Mouse (Mus musculus) hindbrain, embryonic 11.5 days (tissue): Measurements from ENCODE around the gene B4galt5. TPM values are rescaled to one million over a fixed set of nuclear protein-coding genes. Genes with fewer than 3 reads are reported as not detected.

Experiments used
- ATAC-seq: fragments of 200-750 bp; cut with Nextera tagmentation; 2 replicates; pipeline ENCODE4 v1.8.0; 2017; ENCODE audit warnings: mild to moderate bottlenecking, moderate TSS enrichment, moderate library complexity; ENCODE audit not compliant: low FRiP score
- DNase-seq: peaks from one replicate; pipeline ENCODE4 v3.0.0-alpha.2; 2015; ENCODE audit warnings: low spot score
- H3K27ac ChIP-seq: fragments of 300-500 bp; sonication (generic); 2 replicates; pipeline ENCODE4 v1.5.1; 2014; ENCODE audit warnings: mild to moderate bottlenecking, low read depth, low read length
- H3K27me3 ChIP-seq: fragments of 300-500 bp; sonication (generic); 2 replicates; pipeline ENCODE4 v1.6.1; 2014; ENCODE audit warnings: mild to moderate bottlenecking, low read length, moderate library complexity, mixed read lengths; ENCODE audit not compliant: control insufficient read depth, insufficient read depth
- H3K36me3 ChIP-seq: fragments of 300-500 bp; sonication (generic); 2 replicates; pipeline ENCODE4 v1.6.1; 2014; ENCODE audit warnings: mild to moderate bottlenecking, low read length, moderate library complexity, mixed read lengths; ENCODE audit not compliant: control insufficient read depth, insufficient read depth
- H3K4me1 ChIP-seq: fragments of 300-500 bp; sonication (generic); replicated peaks from 2 replicates; pipeline ENCODE4 v1.6.1; 2014; ENCODE audit warnings: low read length, mixed read lengths; ENCODE audit not compliant: control insufficient read depth, insufficient read depth
- H3K4me2 ChIP-seq: fragments of 300-500 bp; sonication (generic); replicated peaks from 2 replicates; pipeline ENCODE4 v1.6.1; 2014; ENCODE audit warnings: mild to moderate bottlenecking, low read depth, low read length
- H3K4me3 ChIP-seq: fragments of 300-500 bp; sonication (generic); 2 replicates; pipeline ENCODE4 v1.5.1; 2014; ENCODE audit warnings: low read depth, low read length
- H3K9ac ChIP-seq: fragments of 300-500 bp; sonication (generic); 2 replicates; pipeline ENCODE4 v1.6.1; 2014; ENCODE audit warnings: low read depth, low read length
- H3K9me3 ChIP-seq: fragments of 300-500 bp; sonication (generic); 2 replicates; pipeline ENCODE4 v1.6.1; 2016; ENCODE audit warnings: low read length; ENCODE audit not compliant: control insufficient read depth
- WGBS: fragments of 180-500 bp; shearing (Covaris S2); extraction: QIAGEN DNeasy Blood & Tissue Kit; methylation state at CpG from one replicate; pipeline ENCODE4 v1.1.7; 2014; 5-methylcytosine and 5-hydroxymethylcytosine counted together
- polyA plus RNA-seq: library from polyadenylated mRNA; unstranded; fragments of >200 nt; fragmentation: Nextera tagmentation; extraction: Ambion mirVana; gene quantifications from 2 replicates; pipeline ENCODE4 v1.2.1, GENCODE M21; 2014

The B4galt5 gene
- polyA plus RNA-seq, 1 experiment from 2014 or later, result 15.3 TPM

DNA sequence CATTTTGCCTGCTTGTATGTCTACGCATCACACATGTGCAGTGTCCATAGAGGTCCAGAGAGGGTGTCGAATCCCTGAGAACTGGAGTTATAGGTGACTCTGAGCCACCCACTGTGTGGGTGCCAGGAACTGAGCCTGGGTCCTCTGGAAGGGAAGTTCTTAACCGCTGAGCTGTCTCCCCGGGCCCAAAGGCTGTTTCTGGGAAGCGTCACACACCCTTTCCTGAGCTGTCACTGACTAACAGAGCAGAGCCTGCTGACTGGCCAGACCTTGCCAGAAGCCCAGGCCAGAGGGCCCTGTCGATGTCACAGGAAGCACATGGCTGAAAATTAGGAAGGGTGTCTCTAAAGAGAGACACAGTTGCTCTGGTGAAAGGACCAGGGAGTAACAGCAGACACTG is 3.5 kb upstream of the B4galt5 start:
- no peak for ATAC-seq
- Histone ChIP-seq H3K4me1 (no peaks in the 10 kb centered on the region), H3K9me3 (no peaks in the 10 kb centered on the region), H3K27ac (no peak overlapping the region), H3K4me3 (no peak overlapping the region), H3K27me3 (peaks cover 6% of the 10 kb centered on the region; the same call in 1 of the 2 replicates), H3K36me3 (no peaks in the 10 kb centered on the region), H3K4me2 (no peak overlapping the region), H3K9ac (no peak overlapping the region)
- DNase-seq, result no peak
- 77% methylated on average over 6 of the region's 6 CpGs for WGBS

DNA sequence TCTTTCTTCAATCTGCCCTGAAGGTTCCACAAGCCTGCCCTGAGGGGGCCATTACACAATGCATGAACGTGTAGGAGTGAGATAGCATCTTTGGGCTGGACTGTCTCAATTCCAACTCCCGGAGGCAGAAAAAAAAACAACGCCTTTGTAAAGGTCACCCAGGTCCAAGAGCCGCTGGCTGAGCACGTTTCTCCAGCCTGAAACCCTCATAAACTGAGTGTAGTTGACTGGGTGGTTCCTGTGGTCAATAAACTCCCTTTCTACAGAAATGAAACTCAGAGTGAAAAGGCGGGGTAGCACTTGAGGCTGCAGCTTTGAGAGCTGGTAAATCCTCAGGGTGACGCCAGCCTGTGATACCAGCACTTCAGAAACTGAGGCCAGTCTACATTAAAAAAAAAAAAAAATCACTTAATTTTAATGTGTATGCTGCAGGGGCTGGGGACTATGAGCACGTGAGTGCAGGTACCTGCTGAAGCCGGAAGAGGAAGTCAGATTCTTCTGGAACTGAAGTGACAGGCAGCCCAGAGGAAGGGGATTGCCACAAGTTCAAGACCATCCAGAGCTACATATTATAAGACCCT is 2.5 kb upstream of the B4galt5 start:
- no peak overlapping the region for H3K27ac ChIP-seq
- no peak overlapping the region for H3K4me3 ChIP-seq
- H3K4me1 ChIP-seq, result no peaks in the 10 kb centered on the region
- WGBS, result 55% methylated on average over 9 of the region's 9 CpGs
- no peaks in the 10 kb centered on the region for H3K36me3 ChIP-seq
- DNase-seq (no peak), ATAC-seq (no peak)
- H3K27me3 ChIP-seq, result peaks cover 6% of the 10 kb centered on the region; the same call in 1 of the 2 replicates
- H3K9me3 ChIP-seq, result no peaks in the 10 kb centered on the region
- H3K4me2 ChIP-seq, result no peak overlapping the region
- no peak overlapping the region for H3K9ac ChIP-seq

DNA sequence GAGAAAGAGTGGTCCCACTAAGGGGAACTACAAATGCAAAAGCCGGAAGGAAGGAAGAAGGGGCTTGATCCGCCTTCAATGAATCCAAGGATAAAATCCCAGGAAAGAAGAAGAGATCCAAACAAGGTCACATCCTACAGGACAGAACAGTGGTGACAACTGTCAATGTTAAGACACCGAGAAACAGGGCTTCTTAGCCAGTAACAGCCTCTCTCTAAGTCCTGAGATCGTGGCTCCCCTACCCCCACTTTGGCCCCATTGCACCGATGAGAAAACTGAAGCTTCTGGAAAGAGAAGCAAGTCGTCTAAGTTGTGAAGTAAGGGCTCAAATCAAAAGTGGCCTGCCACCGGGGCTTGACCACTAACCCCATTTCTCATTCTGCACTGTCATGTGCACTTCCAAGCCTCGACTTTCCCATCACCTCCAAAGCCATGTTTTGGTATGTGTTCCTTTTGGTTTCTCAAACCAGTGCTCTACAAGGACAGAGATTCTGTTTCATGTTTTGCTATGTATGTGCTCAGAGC is 1.2 kb upstream of the B4galt5 start:
- H3K4me2 ChIP-seq, result peak overlapping the region; percentile 72; the same call in 1 of the 2 replicates
- H3K36me3 ChIP-seq, result no peaks in the 10 kb centered on the region
- no peak for DNase-seq

DNA sequence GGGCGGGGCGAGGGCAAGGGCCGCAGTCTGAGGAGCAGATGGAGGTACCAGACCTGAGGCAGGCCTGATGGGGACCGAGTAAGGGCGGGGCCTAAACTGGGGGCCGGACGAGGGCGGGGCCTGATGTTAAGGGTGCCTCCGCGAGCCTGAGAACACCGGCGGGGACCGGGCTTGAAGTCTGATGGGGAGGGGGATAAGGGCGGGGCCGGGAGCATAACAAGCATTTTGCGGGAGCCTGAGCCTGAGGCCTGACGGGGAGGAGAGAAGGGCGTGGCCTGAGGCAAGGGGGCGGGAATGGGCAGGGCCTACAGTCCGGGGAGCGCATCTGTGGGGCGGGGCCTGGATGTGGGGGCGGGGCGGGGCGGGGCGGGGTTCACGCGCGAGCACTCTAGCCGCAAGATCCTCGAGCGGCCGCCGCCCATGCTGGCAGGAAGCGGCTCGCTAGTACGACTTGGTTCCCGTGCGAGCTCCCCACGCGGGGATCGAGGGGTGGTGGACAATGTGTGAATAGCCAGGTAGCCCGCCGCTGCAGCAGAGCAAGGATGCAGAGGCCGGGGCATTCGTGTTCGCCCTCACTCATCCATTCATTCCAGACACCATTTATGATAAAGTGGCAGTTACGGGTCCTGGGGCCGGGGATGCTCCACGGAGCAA is 427 bp upstream of the B4galt5 start:
- H3K9ac ChIP-seq, result peak overlapping the region; percentile 49; the same call in 1 of the 2 replicates
- under 1% methylated on average over 32 of the region's 50 CpGs for WGBS
- peak overlapping the region; percentile 58 for H3K4me3 ChIP-seq
- H3K4me2 ChIP-seq, result peak overlapping the region; percentile 72
- DNase-seq, result peak; percentile 96
- H3K9me3 ChIP-seq, result no peaks in the 10 kb centered on the region
- no peaks in the 10 kb centered on the region for H3K4me1 ChIP-seq
- peak overlapping the region; percentile 88 for H3K27ac ChIP-seq
- peaks cover 6% of the 10 kb centered on the region; the same call in 1 of the 2 replicates for H3K27me3 ChIP-seq
- peak; percentile 97 for ATAC-seq
- H3K36me3 ChIP-seq, result no peaks in the 10 kb centered on the region

More for the DNA sequence above, 1.2 kb upstream of the B4galt5 start:
- Histone ChIP-seq H3K9ac (no peak overlapping the region; the same call in 1 of the 2 replicates), H3K27ac (no peak overlapping the region), H3K9me3 (no peaks in the 10 kb centered on the region), H3K4me1 (no peaks in the 10 kb centered on the region), H3K4me3 (no peak overlapping the region), H3K27me3 (peaks cover 6% of the 10 kb centered on the region; the same call in 1 of the 2 replicates)
- ATAC-seq, result no peak
- WGBS, result 55% methylated on average over 8 of the region's 8 CpGs

DNA sequence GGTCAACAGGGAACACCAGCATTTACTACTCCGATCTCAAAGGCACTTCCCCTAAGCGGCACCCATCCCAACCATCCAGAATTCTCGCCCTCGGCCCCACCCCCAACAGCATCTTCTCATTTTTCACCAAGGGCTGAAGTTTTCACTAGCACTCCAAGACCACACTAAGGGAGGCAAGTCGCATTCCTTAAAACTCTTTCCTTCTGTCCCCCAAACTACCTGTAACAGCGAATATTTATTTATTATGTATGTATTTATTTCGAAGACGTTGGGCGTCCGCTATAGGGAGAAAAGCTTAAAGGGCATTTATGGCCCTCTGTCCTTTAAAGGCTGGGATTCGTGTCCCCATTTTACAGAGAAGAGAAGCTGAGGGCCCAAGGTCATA is 1.0 kb downstream of the B4galt5 start:
- Histone ChIP-seq H3K4me1 (peaks cover 5% of the 10 kb centered on the region), H3K4me2 (peak overlapping the region; percentile 72), H3K27me3 (peaks cover 6% of the 10 kb centered on the region; the same call in 1 of the 2 replicates), H3K9ac (peak overlapping the region; percentile 91; the same call in 1 of the 2 replicates), H3K9me3 (no peaks in the 10 kb centered on the region), H3K27ac (no peak overlapping the region), H3K36me3 (no peaks in the 10 kb centered on the region), H3K4me3 (peak overlapping the region; percentile 58)
- no peak for ATAC-seq
- WGBS, result 15% methylated on average over 11 of the region's 11 CpGs
- DNase-seq, result peak; percentile 30

DNA sequence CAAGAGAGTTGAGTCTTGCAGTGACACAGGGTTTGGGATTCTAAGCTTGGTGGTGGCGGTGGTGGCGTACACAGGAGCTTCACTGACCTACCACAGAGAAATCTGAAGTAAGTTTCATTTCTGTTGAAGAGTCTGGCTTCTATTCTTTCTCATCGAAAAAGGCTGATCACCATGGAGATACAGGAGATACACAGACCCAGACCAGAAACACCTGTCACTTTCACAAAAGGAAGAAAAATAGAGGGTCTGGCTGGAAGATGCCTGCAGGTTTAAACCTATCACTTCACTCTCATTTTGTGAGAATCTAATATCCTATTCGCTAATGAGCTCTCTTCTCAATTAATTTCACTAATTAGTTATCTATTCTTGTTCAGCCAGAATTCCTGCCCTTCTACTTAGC is 1.6 kb downstream of the B4galt5 start:
- Histone ChIP-seq H3K27ac (no peak overlapping the region), H3K4me2 (no peak overlapping the region), H3K27me3 (peaks cover 6% of the 10 kb centered on the region; the same call in 1 of the 2 replicates), H3K9ac (no peak overlapping the region), H3K36me3 (no peaks in the 10 kb centered on the region), H3K9me3 (no peaks in the 10 kb centered on the region), H3K4me3 (no peak overlapping the region), H3K4me1 (peaks cover 5% of the 10 kb centered on the region)
- DNase-seq, result no peak
- ATAC-seq, result no peak
- 81% methylated on average over 4 of the region's 4 CpGs for WGBS

DNA sequence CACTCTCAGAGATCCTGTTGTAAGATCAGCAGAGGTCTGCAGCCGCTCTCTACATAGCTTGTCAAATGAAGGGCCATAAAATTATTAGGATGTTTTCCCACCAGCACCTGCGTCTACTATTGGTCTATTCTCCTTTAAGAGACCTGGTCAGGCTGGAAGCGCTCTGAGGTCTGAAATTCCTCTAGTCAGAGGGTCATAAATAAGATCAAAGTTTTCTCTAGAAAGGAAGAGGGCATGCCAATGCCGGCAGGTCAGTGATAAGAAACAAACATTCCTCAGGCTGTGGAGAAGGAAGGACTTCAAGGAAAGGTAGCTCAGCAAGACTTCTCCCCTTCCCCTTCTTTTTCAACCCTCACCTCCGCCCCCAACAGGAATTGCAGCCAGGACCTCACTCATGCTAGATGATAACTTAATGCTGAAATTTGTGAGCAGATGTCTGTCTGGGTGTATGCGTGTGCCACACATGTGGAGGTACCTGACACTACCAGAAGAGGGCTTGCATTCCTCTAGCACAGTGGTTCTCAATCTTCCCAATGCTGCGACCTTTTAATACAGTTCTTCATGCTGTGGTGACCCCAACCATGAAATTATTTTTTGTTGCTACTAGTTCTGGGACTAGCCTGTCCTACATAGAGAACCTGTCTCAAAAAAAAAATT is 3.3 kb downstream of the B4galt5 start:
- no peaks in the 10 kb centered on the region for H3K36me3 ChIP-seq
- DNase-seq (no peak), ATAC-seq (no peak)
- H3K9ac ChIP-seq, result no peak overlapping the region
- no peak overlapping the region for H3K4me3 ChIP-seq
- peaks cover 5% of the 10 kb centered on the region for H3K4me1 ChIP-seq
- H3K4me2 ChIP-seq, result no peak overlapping the region
- WGBS, result 80% methylated on average over 7 of the region's 7 CpGs
- H3K27ac ChIP-seq, result no peak overlapping the region
- H3K9me3 ChIP-seq, result no peaks in the 10 kb centered on the region
- peaks cover 4% of the 10 kb centered on the region; the same call in 1 of the 2 replicates for H3K27me3 ChIP-seq

DNA sequence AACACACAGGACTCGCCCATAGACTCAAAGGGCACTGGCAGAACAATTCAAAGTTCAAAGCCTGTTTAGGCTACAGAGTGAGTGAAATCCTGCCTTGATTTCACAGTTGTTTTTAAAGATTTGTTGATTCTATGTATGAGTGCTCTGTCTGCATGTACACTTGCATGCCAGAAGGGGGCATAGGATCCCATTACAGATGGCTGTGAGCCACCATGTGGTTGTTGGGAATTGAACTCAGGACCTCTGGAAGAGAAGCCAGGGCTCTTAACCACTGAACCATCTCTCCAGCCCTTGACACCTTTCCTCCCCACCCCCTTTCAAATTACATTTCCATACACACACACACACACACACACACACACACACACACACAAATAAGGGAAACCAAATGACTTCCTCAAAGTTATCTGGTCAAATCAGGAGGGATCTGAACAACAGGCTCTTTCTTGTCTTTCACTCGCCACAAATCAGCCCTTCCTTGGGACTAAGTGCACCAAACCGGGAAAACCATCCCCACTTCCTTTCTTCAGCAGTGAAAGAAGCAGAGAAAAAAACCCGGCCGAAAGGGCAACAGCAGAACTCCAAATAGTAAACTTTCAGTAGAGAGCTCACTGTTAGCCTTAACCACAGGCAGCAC is 4.0 kb downstream of the B4galt5 start:
- no peak overlapping the region for H3K9ac ChIP-seq
- no peaks in the 10 kb centered on the region for H3K36me3 ChIP-seq
- no peak for DNase-seq
- no peak for ATAC-seq
- 79% methylated on average over 5 of the region's 5 CpGs for WGBS
- H3K27ac ChIP-seq, result no peak overlapping the region
- peaks cover 5% of the 10 kb centered on the region for H3K4me1 ChIP-seq
- no peak overlapping the region for H3K4me2 ChIP-seq
- H3K27me3 ChIP-seq, result peaks cover 2% of the 10 kb centered on the region; the same call in 1 of the 2 replicates
- H3K9me3 ChIP-seq, result no peaks in the 10 kb centered on the region
- H3K4me3 ChIP-seq, result no peak overlapping the region
